Mouse (Mus musculus) heart, adult 2 months (tissue): Measurements from ENCODE around the gene Slc28a1.

Source experiments
- CTCF ChIP-seq: fragments of 200-600 bp; IDR thresholded peaks from 2 replicates; pipeline ENCODE4 v1.8.1; 2022; ENCODE audit warnings: antibody characterized with exemption, mild to moderate bottlenecking, moderate library complexity
- EP300 ChIP-seq: fragments of 200-500 bp; IDR thresholded peaks from 2 replicates; pipeline ENCODE4 v1.6.1; 2011; ENCODE audit warnings: low read depth, low read length, control low read depth; ENCODE audit not compliant: insufficient read depth
- POLR2A ChIP-seq: fragments of 200-500 bp; IDR thresholded peaks from 2 replicates; pipeline ENCODE4 v1.6.1; 2011; ENCODE audit warnings: mild to moderate bottlenecking, low read depth, low read length, control low read depth; ENCODE audit not compliant: insufficient read depth

DNA sequence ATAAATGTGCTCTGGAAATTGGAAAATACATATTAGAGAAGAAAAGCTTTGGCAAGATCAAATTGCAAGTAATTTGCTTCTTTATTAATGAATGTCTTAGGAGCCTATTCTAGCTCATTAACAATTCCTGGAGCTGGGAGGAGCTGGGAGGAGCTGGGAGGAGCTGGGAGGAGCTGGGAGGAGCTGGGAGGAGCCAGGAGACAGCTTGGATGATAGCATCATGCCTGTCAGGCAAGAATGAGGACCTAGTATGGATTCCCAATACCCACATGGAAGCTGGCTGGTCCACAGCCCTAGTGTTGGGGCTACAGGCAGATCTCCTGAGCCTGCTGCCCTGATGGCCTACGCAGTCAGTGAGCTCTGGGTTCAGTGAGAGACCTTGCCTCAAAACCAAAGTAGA is 101.4 kb downstream of the Slc28a1 start:
- TF ChIP-seq CTCF (no peak), POLR2A (no peak), EP300 (no peak)
